Mouse (Mus musculus) embryonic facial prominence, embryonic 15.5 days (tissue): ENCODE measurements around the gene Sucla2. TPM values are rescaled to one million over a fixed set of nuclear protein-coding genes. Genes with fewer than 3 reads are reported as not detected.

Source experiments
- ATAC-seq: fragments of 200-750 bp; cut with Nextera tagmentation; 2 replicates; pipeline ENCODE4 v1.8.0; 2017; ENCODE audit warnings: low read depth, moderate TSS enrichment; ENCODE audit not compliant: insufficient number of reproducible peaks, low FRiP score, low TSS enrichment
- H3K27ac ChIP-seq: fragments of 300-500 bp; sonication (generic); replicated peaks from 2 replicates; pipeline ENCODE4 v1.5.1; 2015; ENCODE audit warnings: mild to moderate bottlenecking, inconsistent platforms
- H3K27me3 ChIP-seq: fragments of 300-500 bp; sonication (generic); 2 replicates; pipeline ENCODE4 v1.6.1; 2015; ENCODE audit warnings: inconsistent platforms
- H3K36me3 ChIP-seq: fragments of 300-500 bp; sonication (generic); 2 replicates; pipeline ENCODE4 v1.6.1; 2015; ENCODE audit warnings: mild to moderate bottlenecking, inconsistent platforms
- H3K4me1 ChIP-seq: fragments of 300-500 bp; sonication (generic); 2 replicates; pipeline ENCODE4 v1.6.1; 2015; ENCODE audit warnings: inconsistent platforms
- H3K4me2 ChIP-seq: fragments of 300-500 bp; sonication (generic); replicated peaks from 2 replicates; pipeline ENCODE4 v1.6.1; 2015; ENCODE audit warnings: mild to moderate bottlenecking, inconsistent platforms
- H3K4me3 ChIP-seq: fragments of 300-500 bp; sonication (generic); replicated peaks from 2 replicates; pipeline ENCODE4 v1.5.1; 2015; ENCODE audit warnings: mild to moderate bottlenecking, inconsistent platforms
- H3K9ac ChIP-seq: fragments of 300-500 bp; sonication (generic); 2 replicates; pipeline ENCODE4 v1.6.1; 2015; ENCODE audit warnings: inconsistent platforms
- H3K9me3 ChIP-seq: fragments of 300-500 bp; sonication (generic); replicated peaks from 2 replicates; pipeline ENCODE4 v1.6.1; 2016; ENCODE audit warnings: inconsistent platforms
- WGBS: fragments of 180-500 bp; shearing (Covaris S2); methylation state at CpG from one replicate; pipeline ENCODE4 v1.1.7; 2015; 5-methylcytosine and 5-hydroxymethylcytosine counted together
- polyA plus RNA-seq: library from polyadenylated mRNA; unstranded; fragments of >200 nt; fragmentation: Nextera tagmentation; extraction: Ambion mirVana; gene quantifications from 2 replicates; pipeline ENCODE4 v1.2.1, GENCODE M21; 2015

Gene Sucla2
- polyA plus RNA-seq, 1 experiment from 2014 or later = 99.6 TPM

GRCm38 (mm10) chr14:73495753-73496152 lies 29.4 kb upstream of the Sucla2 start:
- Histone ChIP-seq H3K27me3 (no peaks in the 10 kb centered on the region), H3K4me2 (no peak overlapping the region), H3K4me1 (no peaks in the 10 kb centered on the region), H3K27ac (no peak overlapping the region), H3K9ac (no peak overlapping the region), H3K9me3 (no peaks in the 10 kb centered on the region), H3K36me3 (no peaks in the 10 kb centered on the region), H3K4me3 (no peak overlapping the region)
- 58% methylated on average over 7 of the region's 7 CpGs for WGBS
- no peak for ATAC-seq

DNA sequence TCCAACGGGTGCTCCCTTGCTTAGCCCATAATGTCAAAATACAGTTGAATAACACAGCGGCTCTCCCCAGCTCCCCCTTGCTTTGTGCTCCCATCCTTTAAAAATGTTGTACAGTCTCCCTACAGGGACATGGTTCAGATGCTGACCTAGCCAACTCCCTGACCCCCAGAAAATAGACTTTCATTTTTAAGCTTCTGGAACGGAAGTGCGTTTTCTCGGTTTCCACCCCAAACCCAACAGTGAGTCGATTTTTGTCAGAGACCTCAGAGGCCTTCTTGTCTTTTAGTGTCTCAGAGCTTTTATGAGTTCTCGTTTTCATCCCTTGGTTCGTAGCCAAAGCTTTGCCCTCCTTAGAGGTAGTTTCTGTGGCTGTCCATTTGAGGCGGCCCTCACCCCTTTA lies 23.8 kb upstream of the Sucla2 start:
- Histone ChIP-seq H3K4me3 (no peak overlapping the region), H3K9me3 (no peaks in the 10 kb centered on the region), H3K4me1 (peaks cover 14% of the 10 kb centered on the region), H3K4me2 (no peak overlapping the region), H3K27ac (no peak overlapping the region), H3K36me3 (no peaks in the 10 kb centered on the region), H3K9ac (no peak overlapping the region), H3K27me3 (no peaks in the 10 kb centered on the region)
- WGBS = 85% methylated on average over 9 of the region's 9 CpGs
- ATAC-seq = no peak

- no peaks in the 10 kb centered on the region for H3K27me3 ChIP-seq
- no peak overlapping the region for H3K27ac ChIP-seq
- 66% methylated on average over 6 of the region's 6 CpGs for WGBS
- H3K9me3 ChIP-seq = no peaks in the 10 kb centered on the region
- H3K4me3 ChIP-seq = no peak overlapping the region
- no peak for ATAC-seq
- peaks cover 14% of the 10 kb centered on the region for H3K4me1 ChIP-seq
- no peaks in the 10 kb centered on the region for H3K36me3 ChIP-seq
- no peak overlapping the region for H3K4me2 ChIP-seq
- H3K9ac ChIP-seq = no peak overlapping the region
Observed at GRCm38 (mm10) chr14:73501721-73502120, 23.4 kb upstream of the Sucla2 start.

GRCm38 (mm10) chr14:73502591-73503184 lies 22.4 kb upstream of the Sucla2 start:
- 22% methylated on average over 7 of the region's 7 CpGs for WGBS
- ATAC-seq = peak; percentile 69; the same call in 1 of the 2 replicates
- no peaks in the 10 kb centered on the region for H3K9me3 ChIP-seq
- H3K4me1 ChIP-seq = peaks cover 14% of the 10 kb centered on the region
- no peak overlapping the region for H3K9ac ChIP-seq
- H3K36me3 ChIP-seq = no peaks in the 10 kb centered on the region
- H3K27ac ChIP-seq = peak overlapping the region; percentile 31; the same call in 1 of the 2 replicates
- no peaks in the 10 kb centered on the region for H3K27me3 ChIP-seq
- no peak overlapping the region for H3K4me2 ChIP-seq
- H3K4me3 ChIP-seq = no peak overlapping the region

DNA sequence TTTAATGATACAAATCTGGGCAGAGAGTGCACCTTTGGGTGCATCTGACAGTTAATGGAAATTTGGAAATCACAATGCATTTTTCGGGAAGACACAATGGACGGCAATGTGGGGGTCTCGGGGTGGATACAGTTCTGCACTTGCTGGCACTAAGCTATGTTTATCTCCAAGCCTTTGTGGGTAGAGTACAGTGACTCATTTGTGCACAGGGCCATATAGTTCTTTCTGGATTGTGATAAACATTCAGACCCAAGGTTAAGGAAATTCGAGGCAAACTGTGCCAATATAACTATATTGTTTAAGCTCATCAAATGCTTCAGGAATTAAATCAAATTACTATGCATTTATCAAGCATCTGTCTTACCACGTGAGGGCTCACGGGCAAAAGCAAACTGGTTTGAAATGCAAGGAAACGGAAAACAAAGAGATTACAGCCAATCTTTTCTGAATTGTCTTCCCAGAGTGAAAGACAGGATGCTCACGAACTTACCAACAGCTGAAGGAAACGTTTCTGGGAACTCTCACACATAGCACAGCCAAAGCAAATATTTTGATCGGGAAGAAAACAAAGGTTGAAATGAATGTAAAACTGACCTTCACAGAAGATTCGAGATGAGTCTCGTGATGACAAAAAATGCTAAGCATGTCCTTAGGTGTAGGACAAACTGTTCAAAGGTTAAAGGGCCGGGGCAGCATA lies 21.7 kb upstream of the Sucla2 start:
- WGBS = 50% methylated on average over 13 of the region's 13 CpGs
- Histone ChIP-seq H3K27me3 (no peaks in the 10 kb centered on the region), H3K4me3 (no peak overlapping the region), H3K4me1 (peaks cover 14% of the 10 kb centered on the region), H3K9ac (no peak overlapping the region), H3K27ac (peak overlapping the region; percentile 31), H3K36me3 (no peaks in the 10 kb centered on the region), H3K4me2 (no peak overlapping the region), H3K9me3 (no peaks in the 10 kb centered on the region)
- ATAC-seq = peak; percentile 34; the same call in 1 of the 2 replicates

- Histone ChIP-seq H3K27ac (no peak overlapping the region), H3K36me3 (no peaks in the 10 kb centered on the region), H3K9me3 (no peaks in the 10 kb centered on the region), H3K27me3 (no peaks in the 10 kb centered on the region), H3K4me3 (no peak overlapping the region), H3K4me1 (peaks cover 23% of the 10 kb centered on the region), H3K4me2 (no peak overlapping the region), H3K9ac (no peak overlapping the region)
- 60% methylated on average over 8 of the region's 8 CpGs for WGBS
- ATAC-seq = no peak
Observed at GRCm38 (mm10) chr14:73506283-73506682, 18.8 kb upstream of the Sucla2 start.

- Histone ChIP-seq H3K27me3 (no peaks in the 10 kb centered on the region), H3K4me2 (no peak overlapping the region), H3K4me3 (no peak overlapping the region), H3K9ac (no peak overlapping the region), H3K4me1 (peaks cover 21% of the 10 kb centered on the region), H3K9me3 (no peaks in the 10 kb centered on the region), H3K36me3 (0 out of 2 replicates have a peak, but pooled peaks cover 6% of the 10 kb centered on the region), H3K27ac (no peak overlapping the region)
- WGBS = 77% methylated on average over 15 of the region's 15 CpGs
- ATAC-seq = no peak
Observed at GRCm38 (mm10) chr14:73507200-73507599, 17.9 kb upstream of the Sucla2 start.

DNA sequence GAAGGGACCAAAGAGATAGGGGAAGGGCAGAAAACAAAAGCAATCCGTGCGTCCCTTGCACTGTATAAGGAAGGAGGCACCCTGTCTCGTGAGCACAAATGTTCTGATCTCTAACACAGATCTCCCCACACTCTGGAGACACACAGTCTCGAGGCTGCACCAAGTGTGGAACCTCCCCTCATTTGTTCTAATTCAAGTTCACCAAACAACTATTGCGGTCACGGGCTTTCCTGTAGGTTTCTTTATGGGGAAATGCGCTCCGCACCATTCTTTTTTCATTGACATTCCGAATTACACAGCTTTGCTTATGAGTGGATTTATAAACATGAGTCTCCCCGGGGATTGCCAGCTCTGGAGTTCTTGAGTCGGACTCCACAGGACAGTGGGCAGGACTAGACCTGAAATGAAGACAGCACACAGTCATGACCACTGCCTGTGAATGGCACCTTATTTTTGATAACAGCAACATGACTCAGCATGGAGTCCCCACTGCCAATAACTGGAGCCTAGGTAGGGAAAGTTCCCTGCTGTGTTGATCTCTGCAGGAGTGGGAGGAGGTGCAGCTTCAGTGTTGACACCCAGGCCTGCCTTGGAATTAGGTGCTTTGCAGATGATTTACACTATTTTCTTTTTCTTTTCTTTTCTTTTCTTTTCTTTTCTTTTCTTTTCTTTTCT lies 17.3 kb upstream of the Sucla2 start:
- H3K4me1 ChIP-seq = peaks cover 22% of the 10 kb centered on the region
- 62% methylated on average over 11 of the region's 11 CpGs for WGBS
- H3K4me2 ChIP-seq = no peak overlapping the region
- no peaks in the 10 kb centered on the region for H3K9me3 ChIP-seq
- peaks cover 10% of the 10 kb centered on the region; the same call in 1 of the 2 replicates for H3K36me3 ChIP-seq
- no peak overlapping the region for H3K27ac ChIP-seq
- ATAC-seq = no peak
- H3K4me3 ChIP-seq = no peak overlapping the region
- H3K27me3 ChIP-seq = no peaks in the 10 kb centered on the region
- no peak overlapping the region for H3K9ac ChIP-seq

- H3K27ac ChIP-seq = no peak overlapping the region
- H3K36me3 ChIP-seq = peaks cover 10% of the 10 kb centered on the region; the same call in 1 of the 2 replicates
- no peak overlapping the region for H3K4me2 ChIP-seq
- no peaks in the 10 kb centered on the region for H3K27me3 ChIP-seq
- no peak overlapping the region for H3K9ac ChIP-seq
- no peaks in the 10 kb centered on the region for H3K9me3 ChIP-seq
- H3K4me3 ChIP-seq = no peak overlapping the region
- 90% methylated on average over 6 of the region's 6 CpGs for WGBS
- H3K4me1 ChIP-seq = peaks cover 18% of the 10 kb centered on the region
- no peak for ATAC-seq
Observed at GRCm38 (mm10) chr14:73508630-73509395, 16.3 kb upstream of the Sucla2 start.

DNA sequence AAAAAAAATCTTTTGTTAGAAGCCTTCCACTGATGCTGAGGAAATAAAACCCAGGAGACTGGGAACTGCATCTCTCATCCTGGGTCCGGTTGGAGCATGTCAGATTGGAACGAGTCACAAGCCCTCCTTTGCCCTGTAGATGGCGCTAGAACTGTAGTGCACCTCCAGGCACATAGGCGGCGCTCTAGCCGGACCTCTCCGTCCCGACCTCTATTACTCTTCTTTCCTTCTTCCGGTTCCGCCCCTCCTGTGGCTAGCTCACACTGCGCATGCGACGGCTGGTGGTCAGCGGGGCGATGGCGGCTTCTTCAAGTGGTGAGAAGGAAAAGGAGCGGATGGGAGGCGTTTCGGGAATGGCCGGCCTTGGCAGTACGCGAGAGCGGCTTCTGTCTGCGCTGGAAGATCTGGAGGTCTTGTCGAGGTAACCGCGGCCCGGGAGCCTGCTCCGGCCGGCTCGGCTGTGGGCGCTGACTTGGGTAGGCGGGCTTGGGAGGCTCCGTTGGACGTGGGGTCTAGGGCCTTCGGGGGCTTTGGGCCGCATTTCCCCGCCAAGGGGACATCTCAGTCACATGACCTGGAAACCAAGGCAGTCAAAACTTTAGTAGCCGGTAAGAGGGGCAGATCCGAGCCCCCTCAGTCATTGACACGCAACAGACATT lies 15.2 kb upstream of the Sucla2 start, which contains the start of gene Med4:
TSS of gene Med4 (plus strand) at position 261 of the 659 bp plus-strand sequence.
- H3K36me3 ChIP-seq = peaks cover 15% of the 10 kb centered on the region; the same call in 1 of the 2 replicates
- peak; percentile 91 for ATAC-seq
- no peaks in the 10 kb centered on the region for H3K27me3 ChIP-seq
- H3K4me3 ChIP-seq = peak within 1 kb of the TSS; percentile 70
- peak within 1 kb of the TSS; percentile 84 for H3K9ac ChIP-seq
- under 1% methylated on average over 41 of the region's 41 CpGs for WGBS
- no peaks in the 10 kb centered on the region for H3K9me3 ChIP-seq
- peak within 1 kb of the TSS; percentile 74 for H3K4me2 ChIP-seq
- H3K4me1 ChIP-seq = peaks cover 18% of the 10 kb centered on the region
- no peak within 1 kb of the TSS for H3K27ac ChIP-seq
